Mouse (Mus musculus) cerebellum, adult 2 months (tissue): ENCODE results near the gene Agbl4.

ENCODE experiments used
- CTCF ChIP-seq: fragments of 200-500 bp; IDR thresholded peaks from 2 replicates; pipeline ENCODE4 v1.5.1; 2011; ENCODE audit warnings: low read depth, mild to moderate bottlenecking, control low read depth, low read length, moderate library complexity, borderline replicate concordance; ENCODE audit not compliant: insufficient read depth
- POLR2A ChIP-seq: fragments of 200-500 bp; IDR thresholded peaks from 2 replicates; pipeline ENCODE4 v1.6.1; 2011; ENCODE audit warnings: low read length, control low read depth, borderline replicate concordance; ENCODE audit not compliant: insufficient read depth

DNA sequence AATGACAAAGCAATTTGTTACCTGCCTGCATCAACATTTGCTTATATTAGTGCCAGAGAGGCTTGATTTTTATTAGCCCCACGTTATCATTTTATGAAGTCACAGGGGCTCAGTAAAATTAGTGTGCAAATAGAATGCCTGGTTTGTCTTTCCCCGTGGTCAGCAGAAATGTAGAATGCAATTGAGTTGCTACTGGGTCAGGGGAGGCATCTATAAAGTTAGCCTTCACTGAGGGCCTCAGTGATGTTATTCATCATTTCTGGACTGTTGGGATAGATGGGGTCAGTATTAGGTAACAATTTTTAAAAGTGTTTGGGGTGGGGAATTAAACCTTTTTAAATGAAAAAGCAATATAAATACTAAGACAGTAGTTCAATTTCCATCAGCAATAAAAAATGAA lies 1125.5 kb downstream of the Agbl4 start:
- TF ChIP-seq POLR2A = no peak
- no peak for TF ChIP-seq CTCF
